Comparison of ENCODE assay signal across 9 mouse cellular contexts in genomic region chr2:167643356-167644052, GRCm38 (mm10). TPM values are rescaled to one million over a fixed set of nuclear protein-coding genes. Genes with fewer than 3 reads are reported as not detected.
DNase-seq lines count a peak whose midpoint lies in the region; ATAC-seq and TF ChIP-seq lines count a peak whose summit lies in the region.
"Not testable (repeated sequence)": the region's sequence is repeated elsewhere in the genome, so short reads cannot be mapped to it uniquely, and the experiment has no call there.
"Had no signal": no experiment of that assay in that cellular context is flagged by ENCODE, and none has a peak within 500 bp of the region (broad histone marks: within the 10 kb centered on the region; RNA-seq: fewer than 3 reads in every experiment).

No protein-coding gene starts in this region.

- intact Hi-C loops in gastrocnemius, adult 2 months (cut with DNase I), result not testable (repeated sequence)
- intact Hi-C loops in gastrocnemius, postnatal 14 days (cut with DNase I; ENCODE audit: low total_unique reads), result loop anchor here (5.0 kb wide), 2 partner anchors 34 to 254 kb away; no protein-coding TSS in a partner anchor

- H3K4me2 ChIP-seq in heart, embryonic 13.5 days; limb, embryonic 15.5 days: not testable (repeated sequence)

- H3K27me3 ChIP-seq in heart, embryonic 13.5 days (replicated peaks); kidney, adult 2 months (replicated peaks; ENCODE audit: control insufficient read depth, insufficient read depth, low read length); limb, embryonic 15.5 days: not testable (repeated sequence)

- TF ChIP-seq CTCF in gastrocnemius, adult 2 months (IDR thresholded peaks at IDR 0.05); kidney, adult 2 months (conservative IDR thresholded peaks at IDR 0.05; ENCODE audit: insufficient read depth, insufficient read length, low read depth, low read length): not testable (repeated sequence)

- not testable (repeated sequence) for H3K9ac ChIP-seq in heart, embryonic 13.5 days; limb, embryonic 15.5 days

- not testable (repeated sequence) for H3K4me1 ChIP-seq in heart, embryonic 13.5 days; kidney, adult 2 months (ENCODE audit: control insufficient read depth, insufficient read depth, low read length); limb, embryonic 15.5 days

- peak overlapping the region; percentile 40 for H3K27ac ChIP-seq in gastrocnemius, adult 2 months
- not testable (repeated sequence) for H3K27ac ChIP-seq in heart, embryonic 13.5 days (replicated peaks); kidney, adult 2 months (ENCODE audit: insufficient read depth, low read depth, low read length); limb, embryonic 15.5 days

- not testable (repeated sequence) for H3K9me3 ChIP-seq in heart, embryonic 13.5 days; limb, embryonic 15.5 days

- 0 out of 2 replicates have a peak, but pooled peaks have one; percentile 27 for ATAC-seq in heart, embryonic 13.5 days (ENCODE audit: extremely low read depth, insufficient number of reproducible peaks, low FRiP score, low TSS enrichment)
- peak; percentile 8; the same call in 1 of the 2 replicates for ATAC-seq in limb, embryonic 15.5 days (ENCODE audit: insufficient number of reproducible peaks, low FRiP score, low TSS enrichment, low read depth)

- H3K36me3 ChIP-seq in heart, embryonic 13.5 days, result peaks cover 49% of the 10 kb centered on the region
- H3K36me3 ChIP-seq in kidney, adult 2 months (ENCODE audit: control insufficient read depth, insufficient read depth, low read length), result not testable (repeated sequence)
- H3K36me3 ChIP-seq in limb, embryonic 15.5 days, result peaks cover 51% of the 10 kb centered on the region

- not testable (repeated sequence) for TF ChIP-seq POLR2A in kidney, adult 2 months (IDR thresholded peaks at IDR 0.05; ENCODE audit: low read depth, low read length)

- not testable (repeated sequence) for DNase-seq in gastrocnemius, adult 2 months
- DNase-seq in gastrocnemius, postnatal 14 days, result peak; percentile 4
- peak; percentile 94 for DNase-seq in heart, adult 11 months
- peak; percentile 49 for DNase-seq in kidney, adult 2 months

- 80% methylated on average over 13 of the region's 13 CpGs for WGBS in heart, embryonic 13.5 days
- 75% methylated on average over 13 of the region's 13 CpGs for WGBS in kidney, adult 2 months
- 82% methylated on average over 13 of the region's 13 CpGs for WGBS in limb, embryonic 15.5 days

- H3K4me3 ChIP-seq in gastrocnemius, adult 2 months; heart, embryonic 13.5 days; kidney, adult 2 months (ENCODE audit: insufficient read depth, low read depth, low read length); limb, embryonic 15.5 days: not testable (repeated sequence)

RNA-seq across cellular contexts. Expression of gene Ube2v1, which starts 11.6 kb away (rescaled TPM):
- total RNA-seq in gastrocnemius, adult 2 months (2021), result 100 to 1,000 TPM; 170 to 181 TPM
- 100 to 1,000 TPM; 158 to 180 TPM for total RNA-seq in gastrocnemius, postnatal 14 days (2021)
- 216 and 229 TPM in 2 replicates for polyA plus RNA-seq in heart, embryonic 13.5 days (2015; fragmentation: Nextera tagmentation; extraction: Ambion mirVana)
- 108 and 114 TPM in 2 replicates for polyA plus RNA-seq in kidney, adult 2 months (2012; rRNA removed)
- polyA plus RNA-seq in limb, embryonic 15.5 days (2015; fragmentation: Nextera tagmentation; extraction: Ambion mirVana), result 289 and 315 TPM in 2 replicates

RNA-seq across cellular contexts. Expression of gene Gm20431, which starts 17.8 kb away (rescaled TPM):
- 10 to 100 TPM in 1 of 2 experiments, 1 to 10 TPM in 1; 3.7 to 11.5 TPM for total RNA-seq in gastrocnemius, adult 2 months (2021)
- total RNA-seq in gastrocnemius, postnatal 14 days (2021), result 10 to 100 TPM; 10.3 to 12.3 TPM
- 1.9 and 4.5 TPM in 2 replicates for polyA plus RNA-seq in heart, embryonic 13.5 days (2015; fragmentation: Nextera tagmentation; extraction: Ambion mirVana)
- 30.7 and 31.8 TPM in 2 replicates for polyA plus RNA-seq in kidney, adult 2 months (2012; rRNA removed)
- polyA plus RNA-seq in limb, embryonic 15.5 days (2015; fragmentation: Nextera tagmentation; extraction: Ambion mirVana), result 3.9 and 9.4 TPM in 2 replicates
- polyA plus RNA-seq: activated CD4-positive, CD25-positive, alpha-beta regulatory T cell, adult 4 months; CD4-positive, CD25-positive, alpha-beta regulatory T cell, adult 4 months; G1E had no signal

RNA-seq across cellular contexts. Expression of gene Cebpb, which starts 45.2 kb away (rescaled TPM):
- total RNA-seq in gastrocnemius, adult 2 months (2021), result 100 to 1,000 TPM; 106 to 181 TPM
- total RNA-seq in gastrocnemius, postnatal 14 days (2021), result 100 to 1,000 TPM in 1 of 2 experiments, 10 to 100 TPM in 1; 66.9 to 120 TPM
- polyA plus RNA-seq in heart, embryonic 13.5 days (2015; fragmentation: Nextera tagmentation; extraction: Ambion mirVana), result 2.0 and 4.5 TPM in 2 replicates
- 45.3 and 70.3 TPM in 2 replicates for polyA plus RNA-seq in kidney, adult 2 months (2012; rRNA removed)
- 20.5 and 25.0 TPM in 2 replicates for polyA plus RNA-seq in limb, embryonic 15.5 days (2015; fragmentation: Nextera tagmentation; extraction: Ambion mirVana)

RNA-seq across cellular contexts. Expression of gene Tmem189, which starts 46.1 kb away (rescaled TPM):
- 10 to 100 TPM; 13.0 to 14.9 TPM for total RNA-seq in gastrocnemius, adult 2 months (2021)
- total RNA-seq in gastrocnemius, postnatal 14 days (2021), result 10 to 100 TPM; 18.1 to 22.8 TPM
- polyA plus RNA-seq in heart, embryonic 13.5 days (2015; fragmentation: Nextera tagmentation; extraction: Ambion mirVana), result 37.4 and 37.6 TPM in 2 replicates
- polyA plus RNA-seq in kidney, adult 2 months (2012; rRNA removed), result 288 and 414 TPM in 2 replicates
- 36.2 and 40.1 TPM in 2 replicates for polyA plus RNA-seq in limb, embryonic 15.5 days (2015; fragmentation: Nextera tagmentation; extraction: Ambion mirVana)
